Mouse (Mus musculus) limb, embryonic 14.5 days (tissue): ENCODE measurements at regions not wholly inside any gene's neighbourhood (a gene's known extent, or its start where the extent isn't known, plus 50 kb on each side); places are given as distances from the start of the nearest gene placed in this dataset.

Source experiments
- ATAC-seq: fragments of 200-750 bp; cut with Nextera tagmentation; 2 replicates; pipeline ENCODE4 v1.8.0; 2017; ENCODE audit warnings: low read depth, moderate number of reproducible peaks, moderate TSS enrichment; ENCODE audit not compliant: low FRiP score
- DNase-seq: peaks from one replicate; pipeline ENCODE4 v3.0.0-alpha.2; 2015; ENCODE audit warnings: low spot score
- H3K27ac ChIP-seq: fragments of 300-500 bp; sonication (generic); replicated peaks from 2 replicates; pipeline ENCODE4 v1.5.1; 2014; ENCODE audit warnings: low read depth, mild to moderate bottlenecking, low read length, moderate library complexity, mixed read lengths
- H3K27me3 ChIP-seq: fragments of 300-500 bp; sonication (generic); 2 replicates; pipeline ENCODE4 v1.6.1; 2014; ENCODE audit warnings: low read length, mixed read lengths; ENCODE audit not compliant: control insufficient read depth, insufficient read depth
- H3K36me3 ChIP-seq: fragments of 300-500 bp; sonication (generic); 2 replicates; pipeline ENCODE4 v1.6.1; 2014; ENCODE audit warnings: mild to moderate bottlenecking, low read length, moderate library complexity, mixed read lengths; ENCODE audit not compliant: control insufficient read depth, insufficient read depth
- H3K4me1 ChIP-seq: fragments of 300-500 bp; sonication (generic); 2 replicates; pipeline ENCODE4 v1.6.1; 2014; ENCODE audit warnings: antibody characterized with exemption, low read length, mixed read lengths; ENCODE audit not compliant: control insufficient read depth, insufficient read depth
- H3K4me2 ChIP-seq: fragments of 300-500 bp; sonication (generic); replicated peaks from 2 replicates; pipeline ENCODE4 v1.6.1; 2014; ENCODE audit warnings: low read depth, mild to moderate bottlenecking, low read length, moderate library complexity; ENCODE audit not compliant: severe bottlenecking
- H3K4me3 ChIP-seq: fragments of 300-500 bp; sonication (generic); replicated peaks from 2 replicates; pipeline ENCODE4 v1.5.1; 2014; ENCODE audit warnings: low read length
- H3K9ac ChIP-seq: fragments of 300-500 bp; sonication (generic); 2 replicates; pipeline ENCODE4 v1.6.1; 2014; ENCODE audit warnings: mild to moderate bottlenecking, low read depth, low read length, moderate library complexity; ENCODE audit not compliant: severe bottlenecking
- H3K9me3 ChIP-seq: fragments of 300-500 bp; sonication (generic); 2 replicates; pipeline ENCODE4 v1.6.1; 2016; ENCODE audit warnings: low read length; ENCODE audit not compliant: control insufficient read depth
- POLR2A ChIP-seq: fragments of 200-500 bp; IDR thresholded peaks from 2 replicates; pipeline ENCODE4 v1.8.0; 2012; ENCODE audit warnings: inconsistent platforms, mild to moderate bottlenecking, moderate library complexity, borderline replicate concordance; ENCODE audit not compliant: insufficient read depth, insufficient read length; ENCODE audit errors: extremely low read depth
- WGBS: fragments of 180-500 bp; shearing (Covaris S2); extraction: QIAGEN DNeasy Blood & Tissue Kit; methylation state at CpG from one replicate; pipeline ENCODE4 v1.1.7; 2014; 5-methylcytosine and 5-hydroxymethylcytosine counted together

DNA sequence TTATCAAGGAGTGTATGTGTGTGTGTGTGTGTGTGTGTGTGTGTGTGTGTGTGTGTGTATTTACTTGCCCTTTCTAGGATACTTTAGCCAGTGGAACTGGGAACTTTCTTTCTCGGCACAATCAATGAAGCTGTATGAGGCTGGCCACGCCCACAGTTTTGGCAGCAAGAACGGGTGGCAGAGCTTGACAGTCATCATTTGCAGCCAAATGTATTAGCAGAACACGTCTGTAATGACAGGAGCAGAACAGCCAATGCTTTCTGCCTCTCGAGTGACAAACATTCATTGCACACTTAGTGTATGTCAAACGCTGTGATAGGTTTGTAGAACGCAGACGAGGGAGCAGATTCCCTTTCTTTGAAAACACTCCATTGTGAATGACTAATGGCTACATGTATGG is 221.4 kb upstream of the Pou3f3 start:
- no peak for DNase-seq
- TF ChIP-seq POLR2A, result no peak
- H3K4me1 ChIP-seq, result no peaks in the 10 kb centered on the region
- H3K4me3 ChIP-seq, result no peak overlapping the region
- H3K4me2 ChIP-seq, result no peak overlapping the region
- ATAC-seq, result no peak
- H3K36me3 ChIP-seq, result no peaks in the 10 kb centered on the region
- H3K27ac ChIP-seq, result no peak overlapping the region
- no peaks in the 10 kb centered on the region for H3K27me3 ChIP-seq
- H3K9me3 ChIP-seq, result no peaks in the 10 kb centered on the region
- 76% methylated on average over 8 of the region's 8 CpGs for WGBS
- H3K9ac ChIP-seq, result no peak overlapping the region

DNA sequence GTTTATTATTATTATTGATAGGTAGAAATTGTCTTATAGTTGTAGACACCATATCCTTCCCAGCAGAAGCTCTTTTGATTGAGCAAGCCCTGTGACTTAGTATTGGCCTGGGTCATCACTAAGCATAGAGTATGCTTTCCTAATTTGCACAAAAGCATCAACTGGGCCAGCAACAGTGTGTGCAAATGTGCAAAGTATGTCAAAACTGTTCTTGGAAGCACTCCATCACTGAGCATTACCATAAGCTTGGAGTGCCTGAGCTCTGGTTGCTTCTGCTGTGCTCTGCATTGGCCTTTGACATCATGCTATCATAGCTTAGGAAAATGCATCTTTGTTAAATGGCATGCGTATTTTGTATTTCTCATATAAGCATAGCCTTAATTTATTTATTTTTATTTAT is 220.7 kb upstream of the Pou3f3 start:
- H3K4me3 ChIP-seq, result no peak overlapping the region
- no peaks in the 10 kb centered on the region for H3K4me1 ChIP-seq
- no peak for TF ChIP-seq POLR2A
- H3K27ac ChIP-seq, result no peak overlapping the region
- no peaks in the 10 kb centered on the region for H3K36me3 ChIP-seq
- 90% methylated on average over 1 of the region's 1 CpGs for WGBS
- H3K9me3 ChIP-seq, result no peaks in the 10 kb centered on the region
- DNase-seq (no peak), ATAC-seq (no peak)
- H3K4me2 ChIP-seq, result no peak overlapping the region
- H3K9ac ChIP-seq, result no peak overlapping the region
- H3K27me3 ChIP-seq, result no peaks in the 10 kb centered on the region

DNA sequence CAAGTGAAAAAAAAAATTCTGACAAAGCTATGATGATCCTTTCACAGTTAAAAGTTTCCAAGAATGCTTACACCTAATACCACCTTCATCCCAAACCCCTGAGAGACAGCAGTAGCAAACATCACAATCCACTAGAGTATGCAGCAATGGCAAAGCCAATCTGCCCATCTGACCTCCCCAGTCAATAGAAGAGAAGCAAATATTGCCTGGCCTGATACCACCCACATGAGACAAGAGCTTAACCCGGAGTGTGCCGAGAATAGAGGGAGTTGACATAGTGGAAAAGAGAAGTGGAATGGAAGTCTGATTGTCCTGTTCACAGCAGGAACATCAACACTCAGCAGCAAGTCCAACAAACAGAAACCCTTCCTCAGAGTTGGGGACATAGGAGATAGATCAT is 219.9 kb upstream of the Pou3f3 start:
- no peaks in the 10 kb centered on the region for H3K27me3 ChIP-seq
- DNase-seq, result no peak
- no peaks in the 10 kb centered on the region for H3K36me3 ChIP-seq
- H3K4me2 ChIP-seq, result no peak overlapping the region
- no peak overlapping the region for H3K4me3 ChIP-seq
- ATAC-seq, result no peak
- H3K27ac ChIP-seq, result no peak overlapping the region
- no peaks in the 10 kb centered on the region for H3K4me1 ChIP-seq
- H3K9me3 ChIP-seq, result no peaks in the 10 kb centered on the region
- H3K9ac ChIP-seq, result no peak overlapping the region
- TF ChIP-seq POLR2A, result no peak
- 84% methylated on average over 2 of the region's 2 CpGs for WGBS

DNA sequence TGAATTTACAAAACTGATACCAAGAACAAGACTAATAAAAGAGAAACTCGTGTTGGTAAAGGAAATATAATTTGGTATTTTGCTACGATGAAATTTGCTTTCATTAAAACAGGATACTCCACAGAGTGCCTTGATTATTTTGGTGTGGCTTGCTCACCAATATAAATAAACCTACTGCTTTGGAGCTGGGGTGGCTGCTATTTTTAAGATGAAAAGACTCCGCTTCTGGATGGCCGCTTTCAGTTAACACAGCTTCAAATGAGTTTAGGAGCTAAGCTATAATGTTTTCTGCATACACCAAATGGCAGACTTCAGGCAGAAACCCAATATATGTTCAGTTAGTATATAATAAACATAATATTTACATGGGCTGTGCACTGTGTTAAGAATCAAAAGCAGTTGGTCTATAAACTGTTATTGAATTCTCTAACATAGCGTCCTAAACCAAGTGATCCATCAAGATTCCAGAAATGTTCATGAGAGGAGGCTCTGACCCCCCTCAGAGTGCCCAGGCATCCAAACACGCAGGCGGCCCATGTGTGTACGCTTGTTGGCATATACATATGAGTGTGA is 215.1 kb upstream of the Pou3f3 start:
- 49% methylated on average over 8 of the region's 8 CpGs for WGBS
- Histone ChIP-seq H3K27me3 (no peaks in the 10 kb centered on the region), H3K27ac (no peak overlapping the region), H3K4me2 (no peak overlapping the region), H3K36me3 (no peaks in the 10 kb centered on the region), H3K4me3 (no peak overlapping the region), H3K9ac (no peak overlapping the region), H3K4me1 (no peaks in the 10 kb centered on the region), H3K9me3 (no peaks in the 10 kb centered on the region)
- ATAC-seq (no peak), DNase-seq (no peak)
- TF ChIP-seq POLR2A, result no peak

GRCm38 (mm10) chr1:42489563-42489962 is 206.0 kb upstream of the Pou3f3 start:
- Histone ChIP-seq H3K27ac (no peak overlapping the region), H3K9me3 (no peaks in the 10 kb centered on the region), H3K9ac (no peak overlapping the region), H3K4me3 (no peak overlapping the region), H3K4me1 (peaks cover 10% of the 10 kb centered on the region), H3K27me3 (peaks cover 7% of the 10 kb centered on the region; the same call in 1 of the 2 replicates), H3K4me2 (no peak overlapping the region), H3K36me3 (no peaks in the 10 kb centered on the region)
- ATAC-seq (no peak), DNase-seq (no peak)
- no peak for TF ChIP-seq POLR2A
- 49% methylated on average over 5 of the region's 5 CpGs for WGBS
